Mouse (Mus musculus) spleen, adult 2 months (tissue): ENCODE measurements around the gene Asb12.

Experiments used
- CTCF ChIP-seq: fragments of 200-500 bp; IDR thresholded peaks from 2 replicates; pipeline ENCODE4 v1.5.1; 2011; ENCODE audit warnings: mild to moderate bottlenecking, inconsistent platforms; ENCODE audit not compliant: insufficient read depth, insufficient read length, insufficient replicate concordance; ENCODE audit errors: extremely low read depth
- POLR2A ChIP-seq: fragments of 200-500 bp; IDR thresholded peaks from 2 replicates; pipeline ENCODE4 v1.6.1; 2011; ENCODE audit warnings: low read depth, low read length, inconsistent platforms

DNA sequence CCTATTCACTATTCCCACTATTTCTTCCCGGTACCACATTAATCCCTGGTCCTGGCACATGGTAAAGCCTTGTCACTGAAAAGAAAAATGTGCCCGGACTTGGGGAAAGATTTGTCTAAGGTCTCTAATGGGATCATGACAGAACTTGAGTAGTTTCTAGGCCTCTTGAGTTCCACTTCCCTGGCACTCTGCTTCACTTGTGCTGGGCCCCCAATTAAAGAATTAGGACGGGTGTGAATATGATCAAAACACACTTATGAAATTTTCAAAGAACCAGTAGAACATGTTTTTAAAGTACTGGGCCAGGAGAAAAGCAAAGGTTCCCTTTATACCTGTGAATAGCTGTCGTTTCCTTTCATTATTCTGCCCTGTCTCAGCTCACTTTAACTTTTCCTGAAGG lies 119.3 kb downstream of the Asb12 start:
- TF ChIP-seq POLR2A (no peak), CTCF (no peak)
